Mouse (Mus musculus): ENCODE results near the gene Gm10220. TPM values are rescaled to one million over a fixed set of nuclear protein-coding genes. Genes with fewer than 3 reads are reported as not detected.

Gm10220 gene
- polyA plus RNA-seq (2014; fragmentation: Illumina TruSeq; extraction: RNeasy Lipid Tissue Mini Kit (QIAGEN cat#74804); ENCODE audit: low read depth, low replicate concordance): not detected

DNA sequence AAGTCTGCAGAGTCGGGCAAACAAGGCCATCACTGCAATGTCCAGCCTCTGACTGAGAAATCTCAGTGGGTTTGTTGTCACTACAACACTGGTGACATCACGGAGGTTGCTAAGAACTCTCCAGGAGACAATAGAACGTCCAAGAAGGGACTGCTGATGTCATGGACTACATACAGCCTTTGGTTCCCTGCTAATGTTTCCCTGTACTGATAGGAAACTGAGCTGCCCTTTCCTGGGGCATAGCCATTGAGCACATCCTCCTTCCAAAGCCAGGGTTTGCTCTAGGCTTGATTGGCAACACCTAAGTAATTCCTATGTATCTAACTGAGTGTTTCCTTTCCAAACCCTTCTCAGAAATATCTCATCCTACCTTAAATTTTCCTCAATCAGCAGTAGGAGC, at the start of gene Gm10220:
Gene Gm10220, minus strand, starts transcription at position 101 of the 400 bp plus-strand sequence.

GRCm38 (mm10) chr5:26105262-26105661, 16.0 kb downstream of the Gm10220 start, which contains the start of gene 5031410I06Rik:
Gene 5031410I06Rik, minus strand, starts transcription at chr5:26105362.

GRCm38 (mm10) chr5:26089191-26089590, 32.0 kb downstream of the Gm10220 start, which contains the start of gene Gm10471:
Gene Gm10471, minus strand, starts transcription at chr5:26089291.

Other genes starting within 250 kb of the Gm10220 start
- gene Gm21663, start 179.0 kb downstream of the Gm10220 start, polyA plus RNA-seq (2014; fragmentation: Illumina TruSeq; extraction: RNeasy Lipid Tissue Mini Kit (QIAGEN cat#74804); ENCODE audit: low read depth, low replicate concordance): not detected
- not detected for gene Gm21671, start 167.0 kb downstream of the Gm10220 start, polyA plus RNA-seq (2014; fragmentation: Illumina TruSeq; extraction: RNeasy Lipid Tissue Mini Kit (QIAGEN cat#74804); ENCODE audit: low read depth, low replicate concordance)
- gene Gm21680, start 148.8 kb downstream of the Gm10220 start, polyA plus RNA-seq (2014; fragmentation: Illumina TruSeq; extraction: RNeasy Lipid Tissue Mini Kit (QIAGEN cat#74804); ENCODE audit: low read depth, low replicate concordance): not detected
- gene Gm21698, start 132.8 kb downstream of the Gm10220 start, polyA plus RNA-seq (2014; fragmentation: Illumina TruSeq; extraction: RNeasy Lipid Tissue Mini Kit (QIAGEN cat#74804); ENCODE audit: low read depth, low replicate concordance): not detected
- gene Gm1979, start 116.6 kb downstream of the Gm10220 start, polyA plus RNA-seq (2014; fragmentation: Illumina TruSeq; extraction: RNeasy Lipid Tissue Mini Kit (QIAGEN cat#74804); ENCODE audit: low read depth, low replicate concordance): not detected
- not detected for gene Gm5862, start 98.5 kb downstream of the Gm10220 start, polyA plus RNA-seq (2014; fragmentation: Illumina TruSeq; extraction: RNeasy Lipid Tissue Mini Kit (QIAGEN cat#74804); ENCODE audit: low read depth, low replicate concordance)
- gene Speer4a, start 81.9 kb downstream of the Gm10220 start, polyA plus RNA-seq (2014; fragmentation: Illumina TruSeq; extraction: RNeasy Lipid Tissue Mini Kit (QIAGEN cat#74804); ENCODE audit: low read depth, low replicate concordance): not detected
- gene Gm7347, start 62.8 kb downstream of the Gm10220 start, polyA plus RNA-seq (2014; fragmentation: Illumina TruSeq; extraction: RNeasy Lipid Tissue Mini Kit (QIAGEN cat#74804); ENCODE audit: low read depth, low replicate concordance): not detected
- gene Gm10471, start 32.1 kb downstream of the Gm10220 start, polyA plus RNA-seq (2014; fragmentation: Illumina TruSeq; extraction: RNeasy Lipid Tissue Mini Kit (QIAGEN cat#74804); ENCODE audit: low read depth, low replicate concordance): not detected
- gene 5031410I06Rik, start 16.1 kb downstream of the Gm10220 start, polyA plus RNA-seq (2014; fragmentation: Illumina TruSeq; extraction: RNeasy Lipid Tissue Mini Kit (QIAGEN cat#74804); ENCODE audit: low read depth, low replicate concordance): not detected
- gene Gm7361, start 136.3 kb upstream of the Gm10220 start, polyA plus RNA-seq (2014; fragmentation: Illumina TruSeq; extraction: RNeasy Lipid Tissue Mini Kit (QIAGEN cat#74804); ENCODE audit: low read depth, low replicate concordance): 0.38 TPM